In genomic region chrX:169950596-169950995, GRCm38 (mm10) we compare ENCODE assay signal across 29 mouse cellular contexts. TPM values are rescaled to one million over a fixed set of nuclear protein-coding genes. Genes with fewer than 3 reads are reported as not detected.
DNase-seq lines count a peak whose midpoint lies in the region; ATAC-seq and TF ChIP-seq lines count a peak whose summit lies in the region.
"Had no signal": no experiment of that assay in that cellular context is flagged by ENCODE, and none has a peak within 500 bp of the region (broad histone marks: within the 10 kb centered on the region; RNA-seq: fewer than 3 reads in every experiment).

No protein-coding gene starts in this region.

- H3K4me2 ChIP-seq in heart, embryonic 14.5 days (ENCODE audit: low read length): peak overlapping the region; percentile 13; the same call in 1 of the 2 replicates
- no peak overlapping the region for H3K4me2 ChIP-seq in hindbrain, embryonic 16.5 days (ENCODE audit: low read length)
- no peak overlapping the region for H3K4me2 ChIP-seq in hindbrain, embryonic 11.5 days (replicated peaks; ENCODE audit: low read depth, low read length)
- peak overlapping the region; percentile 50 for H3K4me2 ChIP-seq in myocyte (ENCODE audit: low read depth)
- H3K4me2 ChIP-seq: embryonic facial prominence, embryonic 13.5 days had no signal

- no peak for TF ChIP-seq CTCF in layer of hippocampus, adult 2 months (conservative IDR thresholded peaks at IDR 0.05)

- no peaks in the 10 kb centered on the region for H3K36me3 ChIP-seq in heart, embryonic 14.5 days (ENCODE audit: control insufficient read depth, insufficient read depth, low read length)
- no peaks in the 10 kb centered on the region for H3K36me3 ChIP-seq in hindbrain, embryonic 16.5 days (ENCODE audit: control insufficient read depth, insufficient read depth, low read length)
- H3K36me3 ChIP-seq in hindbrain, embryonic 11.5 days (ENCODE audit: control insufficient read depth, insufficient read depth, low read length): no peaks in the 10 kb centered on the region
- H3K36me3 ChIP-seq in myocyte (ENCODE audit: control insufficient read depth, insufficient read depth): no peaks in the 10 kb centered on the region
- H3K36me3 ChIP-seq: embryonic facial prominence, embryonic 10.5 days; embryonic facial prominence, embryonic 13.5 days; G1E; hindbrain, embryonic 10.5 days had no signal

- no peak overlapping the region for H3K4me3 ChIP-seq in heart, embryonic 14.5 days (ENCODE audit: control insufficient read depth in 1 of 2, insufficient read depth in 1 of 2, low read depth in 1 of 2, low read length in 2 of 2)
- H3K4me3 ChIP-seq in hindbrain, embryonic 16.5 days (ENCODE audit: low read length): no peak overlapping the region
- H3K4me3 ChIP-seq in hindbrain, embryonic 11.5 days (ENCODE audit: low read depth, low read length): no peak overlapping the region
- no peak overlapping the region for H3K4me3 ChIP-seq in myocyte
- H3K4me3 ChIP-seq in layer of hippocampus, adult 2 months: no peak overlapping the region
- H3K4me3 ChIP-seq: embryonic facial prominence, embryonic 10.5 days; embryonic facial prominence, embryonic 13.5 days; hindbrain, embryonic 10.5 days had no signal

- no peaks in the 10 kb centered on the region for H3K9me3 ChIP-seq in heart, embryonic 14.5 days (ENCODE audit: control insufficient read depth, low read length)
- H3K9me3 ChIP-seq in hindbrain, embryonic 16.5 days (ENCODE audit: control insufficient read depth, low read length): no peaks in the 10 kb centered on the region
- no peaks in the 10 kb centered on the region for H3K9me3 ChIP-seq in hindbrain, embryonic 11.5 days (ENCODE audit: control insufficient read depth, low read length)
- H3K9me3 ChIP-seq: embryonic facial prominence, embryonic 10.5 days; embryonic facial prominence, embryonic 13.5 days; G1E; hindbrain, embryonic 10.5 days had no signal

- ATAC-seq in heart, embryonic 14.5 days (ENCODE audit: insufficient number of reproducible peaks, insufficient read depth, low FRiP score, low read depth): no peak
- 0 out of 2 replicates have a peak, but pooled peaks have one; percentile 34 for ATAC-seq in hindbrain, embryonic 16.5 days
- ATAC-seq in hindbrain, embryonic 11.5 days (ENCODE audit: low FRiP score): no peak
- ATAC-seq: forebrain, embryonic 14.5 days; hindbrain, postnatal 0 days; inflammation-experienced regulatory T-cells, adult 6 months; intestine, embryonic 16.5 days had no signal

- H3ac ChIP-seq in myocyte (ENCODE audit: control insufficient read depth, insufficient read length): no peak overlapping the region

- WGBS in heart, embryonic 14.5 days: 67% methylated on average over 1 of the region's 1 CpGs
- 59% methylated on average over 1 of the region's 1 CpGs for WGBS in hindbrain, embryonic 16.5 days
- 83% methylated on average over 1 of the region's 1 CpGs for WGBS in hindbrain, embryonic 11.5 days

- peaks cover 22% of the 10 kb centered on the region for H3K79me2 ChIP-seq in myocyte (ENCODE audit: control insufficient read depth, insufficient read depth)

- DNase-seq in heart, adult 11 months: no peak
- no peak for DNase-seq in hindbrain, embryonic 11.5 days (ENCODE audit: low spot score)
- peak; percentile 83 for DNase-seq in NIH3T3 (ENCODE audit: low read depth)
- DNase-seq in left cerebral cortex, adult 11 months (ENCODE audit: low spot score): no peak
- DNase-seq in layer of hippocampus, adult 2 months (ENCODE audit: low spot score in 2 of 2): no peak
- DNase-seq: adrenal gland, adult 8-10 months; adrenal gland, postnatal 25 days; cerebellum, adult 11-12 months; cerebellum, adult 8-10 months; cerebellum, postnatal 10 days; cerebellum, postnatal 36 days; embryo, embryonic 11 days; gastrocnemius, postnatal 10 days; gastrocnemius, postnatal 36 days; heart, postnatal 36 days; kidney, adult 18-20 months; kidney, adult 9 months had no signal

- TF ChIP-seq POLR2A in myocyte (IDR thresholded peaks at IDR 0.05; ENCODE audit: insufficient read length, low read depth): no peak

- H3K4me1 ChIP-seq in heart, embryonic 14.5 days (ENCODE audit: control insufficient read depth in 2 of 2, insufficient read depth in 2 of 2, low read length in 2 of 2): peaks cover 0 to 9% of the 10 kb centered on the region in 2 experiments; a peak in 1 of 4 replicates
- H3K4me1 ChIP-seq in hindbrain, embryonic 16.5 days (ENCODE audit: control insufficient read depth, insufficient read depth, low read depth, low read length): no peaks in the 10 kb centered on the region
- no peaks in the 10 kb centered on the region for H3K4me1 ChIP-seq in hindbrain, embryonic 11.5 days (replicated peaks; ENCODE audit: control insufficient read depth, insufficient read depth, low read length)
- H3K4me1 ChIP-seq: embryonic facial prominence, embryonic 10.5 days; embryonic facial prominence, embryonic 13.5 days; hindbrain, embryonic 10.5 days had no signal

- no peak overlapping the region for H3K9ac ChIP-seq in heart, embryonic 14.5 days (ENCODE audit: low read length)
- H3K9ac ChIP-seq in hindbrain, embryonic 16.5 days (ENCODE audit: low read depth, low read length): no peak overlapping the region
- H3K9ac ChIP-seq in hindbrain, embryonic 11.5 days (ENCODE audit: low read depth, low read length): no peak overlapping the region
- H3K9ac ChIP-seq: embryonic facial prominence, embryonic 13.5 days had no signal

- H3K27me3 ChIP-seq in heart, embryonic 14.5 days (ENCODE audit: control insufficient read depth, insufficient read depth, low read length): no peaks in the 10 kb centered on the region
- H3K27me3 ChIP-seq in hindbrain, embryonic 16.5 days (replicated peaks; ENCODE audit: control insufficient read depth, insufficient read depth, low read length): no peaks in the 10 kb centered on the region; the same call in 1 of the 2 replicates
- no peaks in the 10 kb centered on the region for H3K27me3 ChIP-seq in hindbrain, embryonic 11.5 days (ENCODE audit: control insufficient read depth, insufficient read depth, low read length)
- no peaks in the 10 kb centered on the region for H3K27me3 ChIP-seq in myocyte (ENCODE audit: control insufficient read depth, insufficient read depth, insufficient read length)
- H3K27me3 ChIP-seq: CH12.LX; embryonic facial prominence, embryonic 13.5 days had no signal

- H3K27ac ChIP-seq in heart, embryonic 14.5 days (replicated peaks in 1 of 2; ENCODE audit: control insufficient read depth in 1 of 2, insufficient read depth in 1 of 2, low read depth in 2 of 2, low read length in 2 of 2): 0 out of 4 replicates have a peak overlapping the region, but pooled peaks of 1 of the 2 experiments have one; percentile 33
- H3K27ac ChIP-seq in hindbrain, embryonic 16.5 days (ENCODE audit: low read depth, low read length): no peak overlapping the region
- H3K27ac ChIP-seq in hindbrain, embryonic 11.5 days (ENCODE audit: low read depth, low read length): no peak overlapping the region
- H3K27ac ChIP-seq in layer of hippocampus, adult 2 months: no peak overlapping the region
- H3K27ac ChIP-seq: embryonic facial prominence, embryonic 10.5 days; embryonic facial prominence, embryonic 13.5 days; hindbrain, embryonic 10.5 days; hindbrain, postnatal 0 days had no signal

TF ChIP-seq in myocyte, 11 proteins besides CTCF, POLR2A, EP300 and RAD21:
- no peak for TF ChIP-seq E2F4 (IDR thresholded peaks at IDR 0.05; ENCODE audit: insufficient read depth)
- no peak for TF ChIP-seq POLR2AphosphoS2 (IDR thresholded peaks at IDR 0.05; ENCODE audit: insufficient read length, low read depth)
- no peak for TF ChIP-seq TCF12 (IDR thresholded peaks at IDR 0.05; ENCODE audit: insufficient read depth, poor library complexity, severe bottlenecking)
- no peak for TF ChIP-seq REST (IDR thresholded peaks at IDR 0.05; ENCODE audit: insufficient read depth, insufficient read length)
- peak; percentile 22 for TF ChIP-seq USF1 (IDR thresholded peaks at IDR 0.05; ENCODE audit: low read depth)
- no peak for TF ChIP-seq TCF3 (IDR thresholded peaks at IDR 0.05; ENCODE audit: insufficient read length, low read depth)
- TF ChIP-seq SRF (IDR thresholded peaks at IDR 0.05; ENCODE audit: control insufficient read depth, insufficient read length, low read depth): no peak

RNA-seq across cellular contexts. Expression of gene Gm21887, which starts 58.9 kb away (rescaled TPM):
- 181 and 228 TPM in 2 replicates for polyA plus RNA-seq in heart, embryonic 14.5 days (2014; fragmentation: Nextera tagmentation; extraction: Ambion mirVana)
- polyA plus RNA-seq in hindbrain, embryonic 16.5 days (2015; fragmentation: Nextera tagmentation; extraction: Ambion mirVana): 91.3 and 180 TPM in 2 replicates
- 174 and 175 TPM in 2 replicates for polyA plus RNA-seq in hindbrain, embryonic 11.5 days (2014; fragmentation: Nextera tagmentation; extraction: Ambion mirVana)
- 39.8 TPM for polyA plus RNA-seq in myocyte (2012; fragmentation: generic; extraction: Trizol)
- 100 to 1,000 TPM; 208 to 264 TPM for total RNA-seq in layer of hippocampus, adult 2 months (2021)

Comparison
In these comparisons a context has a peak if more than half of its experiments do, and no peak if none do; other contexts are left out.
1. H3K4me2 ChIP-seq: peak in heart, embryonic 14.5 days (single experiment) and myocyte (single experiment); none in hindbrain, embryonic 16.5 days (single experiment) and hindbrain, embryonic 11.5 days (single experiment).